Mouse (Mus musculus) layer of hippocampus, adult 6 months (tissue): ENCODE measurements around the gene Dyrk1b. TPM values are rescaled to one million over a fixed set of nuclear protein-coding genes. Genes with fewer than 3 reads are reported as not detected.

Experiments
- long read RNA-seq, 2 experiments: library from polyadenylated mRNA; unstranded; transcript quantifications; one replicate each; pipeline ENCODE4 v2.0.0; 2019 to 2020
- polyA plus RNA-seq: library from polyadenylated mRNA; unstranded; fragments of <200 nt; fragmentation: Nextera tagmentation; gene quantifications from 2 replicates; pipeline ENCODE4 v1.2.3, GENCODE M21; 2021

Gene Dyrk1b
- polyA plus RNA-seq = 9.0 and 12.7 TPM in 2 replicates
- long read RNA-seq, experiment 1 = 0 reads
- long read RNA-seq, experiment 2, transcript Dyrk1b-203 (11 exons, 2,018 nt) = major isoform, 5 of 9 reads
- long read RNA-seq, experiment 2, partial matches to known transcripts = 2 of 9 reads
- long read RNA-seq, experiment 2, other reads (novel, unspliced or antisense) = 2 of 9 reads

GRCm38 (mm10) chr7:28179228-28179627, at the start of gene Dyrk1b:
Dyrk1b (plus strand) TSS chr7:28179469.

GRCm38 (mm10) chr7:28169489-28170422, 9.5 kb upstream of the Dyrk1b start, which contains the start of gene Fbl:
Fbl (plus strand) TSS chr7:28169710.

Other genes with a start within 250 kb of the Dyrk1b start
- gene Zfp780b, start 200.3 kb upstream of the Dyrk1b start, polyA plus RNA-seq = 13.8 and 28.2 TPM in 2 replicates
- gene Zfp850, start 165.4 kb upstream of the Dyrk1b start, polyA plus RNA-seq = 0.83 and 1.2 TPM in 2 replicates
- gene Psmc4, start 129.4 kb upstream of the Dyrk1b start, polyA plus RNA-seq = 246 and 258 TPM in 2 replicates
- gene Fcgbp, start 108.2 kb upstream of the Dyrk1b start, polyA plus RNA-seq = 0.54 and 0.67 TPM in 2 replicates
- 0.04 and 0.05 TPM in 2 replicates for gene 9530053A07Rik, start 50.0 kb upstream of the Dyrk1b start, polyA plus RNA-seq
- gene Fbl, start 9.8 kb upstream of the Dyrk1b start, polyA plus RNA-seq = 7.4 and 8.8 TPM in 2 replicates
- gene Eid2, start 88.4 kb downstream of the Dyrk1b start, polyA plus RNA-seq = 7.8 and 7.9 TPM in 2 replicates
- gene Eid2b, start 98.3 kb downstream of the Dyrk1b start, polyA plus RNA-seq = 28.2 and 31.5 TPM in 2 replicates
- 0.78 and 1.5 TPM in 2 replicates for gene Selenov, start 111.7 kb downstream of the Dyrk1b start, polyA plus RNA-seq
- gene Dll3, start 122.8 kb downstream of the Dyrk1b start, polyA plus RNA-seq = 3.4 and 5.7 TPM in 2 replicates
- 82.8 and 86.7 TPM in 2 replicates for gene Timm50, start 132.6 kb downstream of the Dyrk1b start, polyA plus RNA-seq
- 33.7 and 46.7 TPM in 2 replicates for gene Supt5, start 159.3 kb downstream of the Dyrk1b start, polyA plus RNA-seq
- gene Rps16, start 171.2 kb downstream of the Dyrk1b start, polyA plus RNA-seq = 1,578 and 1,706 TPM in 2 replicates
- 0.77 and 1.2 TPM in 2 replicates for gene Plekhg2, start 193.1 kb downstream of the Dyrk1b start, polyA plus RNA-seq
- gene Zfp36, start 200.8 kb downstream of the Dyrk1b start, polyA plus RNA-seq = 0.77 and 1.1 TPM in 2 replicates
- gene Med29, start 213.2 kb downstream of the Dyrk1b start, polyA plus RNA-seq = 77.7 and 79.7 TPM in 2 replicates
- gene Paf1, start 213.5 kb downstream of the Dyrk1b start, polyA plus RNA-seq = 40.4 and 52.6 TPM in 2 replicates